Mouse (Mus musculus) C2C12 (cell line): ENCODE results near the gene Zfp36l2.

ENCODE experiments used
- CTCF ChIP-seq: IDR thresholded peaks from one replicate; pipeline ENCODE4 v1.5.1; 2011; ENCODE audit not compliant: control insufficient read depth, insufficient read depth, insufficient read length
- MAX ChIP-seq: IDR thresholded peaks from one replicate; pipeline ENCODE4 v1.6.1; 2011; ENCODE audit warnings: mild to moderate bottlenecking, control low read depth

- TF ChIP-seq CTCF (no peak), MAX (no peak)
Observed at GRCm38 (mm10) chr17:84189127-84189854, 1.5 kb upstream of the Zfp36l2 start.
